Mouse (Mus musculus): ENCODE measurements around the gene Pcid2.

DNA sequence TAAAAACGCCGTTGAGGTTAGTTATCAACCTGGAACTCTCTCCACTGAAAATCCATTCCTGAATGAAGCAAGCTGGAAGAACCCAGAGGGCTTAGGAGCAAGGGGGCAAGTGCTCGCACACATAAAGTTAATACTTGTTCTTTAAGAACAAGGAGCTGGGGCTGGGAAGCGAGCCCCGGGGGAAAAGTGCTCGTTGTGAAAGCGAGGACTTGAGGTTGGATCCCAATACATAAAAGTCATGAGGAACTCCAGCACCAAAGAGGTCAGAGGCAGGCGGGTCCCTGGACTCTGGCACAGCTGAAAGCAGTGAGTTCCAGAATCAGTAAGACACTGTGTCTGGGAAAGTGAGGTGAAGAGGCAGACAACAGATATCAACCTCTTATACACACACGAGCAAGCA lies 48.8 kb upstream of the Pcid2 start:
- TF ChIP-seq CTCF (IDR thresholded peaks at IDR 0.05; ENCODE audit: extremely low read depth, insufficient read depth, insufficient read length, insufficient replicate concordance) (no peak), POLR2A (IDR thresholded peaks at IDR 0.05; ENCODE audit: low read depth, low read length) (no peak)
